Mouse (Mus musculus): ENCODE data around the gene Stoml2.
A peak's percentile ranks its signal among the peaks of the same experiment; 100 is the strongest.

The Stoml2 gene

DNA sequence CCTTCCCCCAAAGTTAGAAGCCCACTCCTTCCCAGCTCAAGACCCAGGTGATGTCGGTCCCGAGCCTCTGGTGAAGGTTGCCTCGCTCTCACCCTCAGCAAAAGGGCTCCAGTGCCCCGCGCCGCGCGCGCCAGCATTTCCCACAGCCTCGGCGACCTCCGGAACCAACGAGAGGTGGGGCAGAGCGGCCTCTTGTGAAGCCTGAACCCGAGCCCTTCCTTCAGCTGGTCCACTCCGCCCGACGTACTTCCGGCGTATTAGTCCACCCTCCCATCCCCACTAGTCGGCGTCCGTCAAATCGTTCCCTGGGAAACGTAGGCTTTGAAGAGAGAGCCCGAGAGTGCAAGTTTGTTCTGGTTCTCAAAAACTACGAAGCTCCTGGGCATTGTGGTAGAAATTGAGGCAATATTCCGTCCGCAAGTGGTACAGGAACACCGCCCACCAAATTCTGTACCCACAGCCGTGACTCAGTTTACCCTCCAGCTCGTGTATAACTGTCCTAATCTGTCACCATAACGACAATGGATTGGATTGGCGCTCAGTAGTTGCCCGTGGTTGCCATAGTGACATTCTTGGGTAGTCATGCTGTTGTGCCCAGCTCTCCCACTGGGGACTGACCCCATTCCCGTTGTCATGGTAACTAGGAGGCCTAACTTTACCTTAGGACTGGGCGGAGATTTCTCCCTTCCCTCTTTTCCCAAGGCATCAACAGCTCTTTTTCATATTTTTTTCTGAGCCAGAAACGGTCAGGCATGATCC lies at the start of gene Stoml2:
Stoml2 (minus strand) TSS at position 474 of the 759 bp plus-strand sequence.
- peak; percentile 88 for DNase-seq (ENCODE audit: low spot score)

GRCm38 (mm10) chr4:43078071-43078718 lies 46.7 kb upstream of the Stoml2 start:
- no peak for DNase-seq (ENCODE audit: low spot score)

DNA sequence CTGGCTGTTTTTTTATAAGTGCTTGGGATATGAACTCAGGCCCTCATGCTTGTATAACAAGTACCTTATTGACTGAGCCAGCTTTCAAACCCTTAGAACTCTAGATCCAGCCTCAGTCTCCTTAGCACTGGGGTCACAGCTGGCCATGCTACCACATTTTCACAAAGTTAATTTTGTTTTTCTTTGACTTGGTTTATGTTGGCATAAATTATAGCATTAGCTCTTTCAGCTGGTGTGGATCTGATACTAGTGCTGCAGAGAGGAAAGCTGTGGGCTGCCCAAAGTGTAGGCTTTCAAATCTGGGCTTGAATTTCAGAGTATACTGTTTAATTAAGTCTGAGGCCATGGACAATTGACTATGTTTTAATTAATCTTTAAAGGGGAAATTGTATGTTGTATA lies 43.4 kb upstream of the Stoml2 start:
- no peak for DNase-seq (ENCODE audit: low spot score)

GRCm38 (mm10) chr4:43065471-43065870 lies 34.0 kb upstream of the Stoml2 start:
- no peak for DNase-seq (ENCODE audit: low spot score)

DNA sequence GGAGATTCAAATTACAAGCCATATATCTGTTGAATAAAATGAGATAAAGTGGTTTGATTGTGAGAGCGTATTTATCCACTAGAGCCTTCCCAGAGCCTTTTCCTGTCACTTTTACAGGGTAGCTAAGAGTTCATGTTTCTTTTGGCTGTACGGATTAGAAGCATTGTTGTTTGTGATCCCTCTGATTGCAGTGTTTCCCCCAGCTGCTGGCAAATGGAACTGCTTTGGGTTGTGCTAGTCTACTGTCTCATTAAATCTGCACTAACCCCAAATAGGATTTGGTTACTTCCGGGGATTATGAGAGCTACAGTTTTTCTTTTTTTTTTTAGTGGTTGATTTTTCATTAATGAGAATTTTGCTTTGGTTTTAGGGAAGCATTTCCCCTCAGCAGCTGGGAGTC lies 28.8 kb upstream of the Stoml2 start:
- no peak for DNase-seq (ENCODE audit: low spot score)

GRCm38 (mm10) chr4:43059697-43060096 lies 28.2 kb upstream of the Stoml2 start:
- DNase-seq (ENCODE audit: low spot score): no peak

GRCm38 (mm10) chr4:43058753-43059654 lies 27.5 kb upstream of the Stoml2 start, which contains the start of gene Unc13b:
Gene Unc13b, plus strand, starts transcription at chr4:43058953.
- DNase-seq (ENCODE audit: low spot score): peak; percentile 80

DNA sequence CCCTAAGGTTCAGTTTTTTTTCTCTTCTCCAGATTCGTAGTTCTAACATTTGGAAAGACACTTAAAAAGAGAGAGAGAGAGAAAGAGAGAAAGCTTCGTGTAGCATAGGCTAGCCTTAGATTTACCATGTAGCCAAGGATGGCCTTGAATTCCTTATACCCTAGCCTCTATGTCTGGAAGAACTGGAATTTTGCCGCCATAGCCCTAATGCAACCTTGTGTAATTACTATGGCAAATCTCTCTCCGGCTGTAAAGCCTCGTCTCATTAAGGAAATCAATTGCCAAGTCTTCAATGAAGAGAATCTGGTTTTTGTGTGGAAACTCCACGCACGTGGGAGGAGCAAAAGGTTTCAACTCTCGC lies 26.9 kb upstream of the Stoml2 start:
- DNase-seq (ENCODE audit: low spot score): no peak

DNA sequence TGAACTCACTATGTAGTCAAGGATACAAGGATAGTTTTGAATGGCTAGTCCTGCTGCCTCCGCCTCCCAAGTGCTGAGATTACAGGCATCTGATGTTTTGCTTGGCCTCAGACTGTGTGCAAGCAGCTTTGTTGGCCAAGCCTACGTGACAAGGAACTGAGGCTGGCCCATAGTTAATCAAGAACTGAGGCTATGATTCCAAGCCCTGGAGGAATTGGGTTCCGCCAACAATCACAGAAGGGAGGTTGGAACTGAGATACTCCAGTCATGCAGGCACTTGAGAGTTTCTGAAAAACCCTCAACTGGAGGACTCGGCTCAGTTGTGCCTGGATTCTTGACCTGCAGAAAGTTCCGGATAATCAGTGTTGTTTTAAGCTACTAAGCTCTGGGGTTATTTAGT lies 26.1 kb upstream of the Stoml2 start:
- DNase-seq (ENCODE audit: low spot score): no peak

DNA sequence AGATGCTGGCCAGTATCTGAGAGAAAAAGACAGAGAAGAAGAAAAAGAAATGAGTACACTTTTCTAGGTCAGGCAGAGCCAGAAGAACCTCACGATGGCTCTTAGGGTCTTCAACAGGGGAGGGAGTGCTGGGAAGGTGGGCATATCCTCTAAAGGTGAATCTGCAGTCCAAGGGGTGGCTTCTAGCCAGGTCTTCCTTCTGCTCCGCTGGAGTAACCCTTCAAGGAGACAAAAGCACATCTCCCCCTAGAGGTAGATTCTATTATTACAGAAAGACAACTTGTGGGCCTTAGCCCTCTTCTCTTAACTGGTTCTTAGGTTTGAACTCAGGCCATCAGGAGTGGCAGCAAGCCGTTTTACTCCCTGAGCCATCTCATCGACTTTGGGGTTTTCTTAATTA lies 21.1 kb upstream of the Stoml2 start:
- no peak for DNase-seq (ENCODE audit: low spot score)

DNA sequence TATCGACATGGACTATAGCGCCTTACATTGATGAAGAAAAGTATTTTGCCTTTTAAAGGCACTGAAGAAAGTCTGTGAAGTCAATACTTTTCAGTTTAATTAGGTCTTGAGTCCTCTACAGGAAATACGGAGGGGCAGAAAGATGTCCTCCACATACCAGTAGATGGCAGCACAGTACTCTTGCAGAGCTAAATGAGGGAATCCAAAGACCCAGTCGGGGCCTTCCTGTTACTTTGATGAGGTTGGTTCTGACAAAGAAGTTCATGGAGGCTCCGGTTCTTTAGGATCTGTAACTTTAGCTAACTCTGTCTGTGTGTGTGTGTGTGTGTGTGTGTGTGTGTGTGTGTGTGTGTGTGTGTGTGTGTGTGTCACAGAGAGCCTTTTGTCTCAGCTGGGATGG lies 15.7 kb upstream of the Stoml2 start:
- DNase-seq (ENCODE audit: low spot score): peak; percentile 75

DNA sequence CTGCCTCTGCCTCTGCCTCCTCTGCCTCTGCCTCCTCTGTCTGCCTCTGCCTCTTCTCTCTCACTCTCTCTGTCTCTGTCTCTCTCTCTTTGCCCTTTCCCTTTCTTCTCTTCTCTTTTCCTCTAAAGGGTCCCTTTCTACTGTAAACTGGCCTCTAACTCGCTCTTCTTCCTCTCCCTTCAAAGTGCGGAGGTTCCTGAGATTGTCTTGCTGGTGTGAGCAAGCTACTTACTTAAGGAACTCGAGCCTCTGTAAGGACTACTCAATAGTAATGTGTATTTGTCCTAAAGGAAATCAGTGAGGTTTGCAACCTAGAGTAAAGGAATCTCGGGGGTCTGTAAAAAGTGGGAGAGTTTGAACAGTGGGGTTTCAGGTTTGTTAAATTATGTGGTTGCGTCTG lies 15.1 kb upstream of the Stoml2 start:
- DNase-seq (ENCODE audit: low spot score): no peak

- DNase-seq (ENCODE audit: low spot score): peak; percentile 96
Measured at GRCm38 (mm10) chr4:43045659-43046302, 14.3 kb upstream of the Stoml2 start, which contains the start of gene Fam214b. Gene Fam214b, minus strand, starts transcription at chr4:43046220.

DNA sequence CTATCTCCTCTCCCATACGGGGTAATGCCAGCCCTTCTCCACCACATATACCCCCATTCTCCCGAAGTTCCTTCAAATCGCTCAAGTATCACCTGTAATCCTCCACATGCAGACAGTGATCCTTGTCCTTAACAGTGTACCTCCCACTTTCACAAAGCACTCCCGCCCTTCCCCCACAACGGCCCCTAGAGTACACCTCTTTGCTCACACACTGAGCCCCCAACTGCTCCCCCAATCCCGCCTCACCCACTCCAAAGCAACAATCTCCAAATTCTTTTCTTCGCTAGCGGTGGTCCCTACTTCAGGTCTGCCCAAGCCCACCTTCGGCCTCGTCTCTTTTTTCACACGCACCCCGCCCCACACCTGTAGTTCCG lies 13.8 kb upstream of the Stoml2 start:
- DNase-seq (ENCODE audit: low spot score): no peak

DNA sequence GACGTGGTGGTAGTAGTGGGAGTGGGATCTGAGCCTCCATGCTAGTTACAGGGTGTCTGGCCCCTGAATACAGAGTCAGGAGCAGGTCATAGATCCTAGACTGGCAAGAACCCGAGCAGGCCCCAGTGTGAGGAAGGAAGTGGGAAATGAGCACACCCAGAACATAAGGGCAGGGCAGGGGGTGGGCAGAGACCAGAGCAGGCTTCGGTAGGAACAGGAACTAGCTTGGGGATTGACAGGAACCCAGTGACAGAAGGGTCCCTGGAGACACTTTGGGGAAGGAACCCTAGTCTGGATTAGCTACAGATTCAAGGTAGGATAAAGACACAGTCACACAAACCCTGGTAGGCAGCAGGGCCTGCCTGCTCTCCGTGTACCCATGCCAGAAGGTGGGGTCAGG lies 13.2 kb upstream of the Stoml2 start:
- no peak for DNase-seq (ENCODE audit: low spot score)

DNA sequence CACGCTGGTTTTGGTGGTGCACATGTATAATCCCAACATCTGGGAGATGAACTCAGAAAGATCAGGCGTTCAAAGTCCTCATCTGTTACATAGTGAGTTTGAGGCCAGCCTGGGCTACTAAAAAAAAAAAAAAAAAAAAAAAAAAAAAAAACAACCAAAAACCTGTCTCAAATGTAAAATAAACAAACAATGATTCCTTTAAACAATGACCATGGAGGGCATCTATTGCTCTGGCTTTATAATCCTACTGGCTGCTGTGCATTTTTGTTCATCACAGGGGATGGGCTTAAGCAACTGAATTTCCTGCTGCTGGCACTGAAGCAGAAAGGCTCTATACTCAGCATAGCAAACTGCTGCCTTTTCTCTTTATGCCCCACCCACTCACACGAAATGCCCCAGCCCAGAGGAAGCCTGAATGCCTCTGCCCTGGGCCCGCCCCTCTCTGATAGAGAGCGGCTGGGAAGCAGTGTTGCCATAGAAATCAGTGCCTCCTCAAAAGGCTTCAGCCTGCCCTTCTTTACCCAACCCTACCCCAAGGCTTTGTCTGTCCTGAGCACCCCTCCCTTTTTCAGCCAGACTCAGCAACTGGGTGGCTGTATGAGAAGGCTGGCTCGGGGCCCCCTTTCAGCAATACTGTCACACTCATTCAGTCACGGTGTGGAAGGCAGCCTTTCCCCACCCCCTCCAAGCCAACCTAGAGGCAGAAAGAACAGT lies 12.3 kb upstream of the Stoml2 start:
- peak; percentile 44 for DNase-seq (ENCODE audit: low spot score)

- DNase-seq (ENCODE audit: low spot score): no peak
Measured at GRCm38 (mm10) chr4:43040881-43041547, 9.5 kb upstream of the Stoml2 start.

- peak; percentile 86 for DNase-seq (ENCODE audit: low spot score)
Measured at GRCm38 (mm10) chr4:43040114-43040572, 8.6 kb upstream of the Stoml2 start.

- DNase-seq (ENCODE audit: low spot score): no peak
Measured at GRCm38 (mm10) chr4:43039609-43040008, 8.1 kb upstream of the Stoml2 start.

DNA sequence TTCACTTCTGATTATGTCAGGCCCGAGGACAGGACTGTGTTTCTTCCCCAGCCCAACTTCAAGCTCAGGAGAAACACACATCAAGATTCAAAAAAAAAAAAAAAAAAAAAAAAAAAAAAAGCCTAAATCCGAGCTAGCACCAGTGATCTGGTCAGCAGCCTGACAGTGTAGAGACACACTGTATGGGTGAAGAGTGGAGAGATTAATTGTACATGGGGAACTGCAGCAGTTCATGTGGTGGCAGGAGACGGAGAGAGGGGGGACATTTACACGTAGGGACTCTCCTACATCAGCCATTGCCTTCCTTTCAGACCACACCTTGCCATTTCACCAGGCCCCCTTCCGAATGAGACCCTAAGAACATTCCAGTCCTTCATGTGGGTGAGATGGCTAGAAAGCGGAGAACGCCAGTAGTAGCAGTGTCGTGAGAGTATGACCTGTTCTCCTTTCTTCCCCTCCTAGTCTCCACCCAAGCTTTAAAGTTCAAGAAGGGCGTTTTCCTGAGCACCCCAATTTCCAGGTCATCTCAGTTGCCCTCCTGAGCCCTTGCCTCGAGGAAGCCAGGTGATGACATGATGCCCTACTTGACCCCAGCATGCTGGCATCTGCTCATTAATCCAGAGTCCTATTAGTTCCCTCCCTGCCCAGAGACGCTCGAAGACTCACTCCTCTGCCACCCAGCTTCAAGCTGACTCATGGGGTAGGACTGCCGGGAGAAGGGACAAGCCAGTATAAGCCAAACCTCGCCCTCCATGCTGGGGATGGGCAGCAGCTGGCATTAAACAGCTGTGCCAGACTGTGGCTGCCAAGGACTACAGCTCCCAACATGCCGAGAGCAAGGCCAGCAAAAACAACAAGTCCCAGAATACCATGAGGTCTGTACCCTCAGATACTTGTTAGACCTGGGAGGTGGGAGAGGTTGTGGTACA lies 7.3 kb upstream of the Stoml2 start:
- DNase-seq (ENCODE audit: low spot score): no peak

Measured in ovary, postnatal 14 days (tissue).